Comparison of ENCODE assay signal across 10 mouse cellular contexts in genomic region chr1:179237989-179238388, GRCm38 (mm10).
DNase-seq lines count a peak whose midpoint lies in the region; ATAC-seq lines count a peak whose summit lies in the region.
"Had no signal": no experiment of that assay in that cellular context is flagged by ENCODE, and none has a peak within 500 bp of the region (broad histone marks: within the 10 kb centered on the region; RNA-seq: fewer than 3 reads in every experiment).

No protein-coding gene starts in this region.

- H3K27me3 ChIP-seq in kidney, embryonic 14.5 days (ENCODE audit: control insufficient read depth, insufficient read depth, low read length), result no peaks in the 10 kb centered on the region
- no peaks in the 10 kb centered on the region for H3K27me3 ChIP-seq in embryonic facial prominence, embryonic 10.5 days (replicated peaks; ENCODE audit: low read depth, poor library complexity, severe bottlenecking)
- H3K27me3 ChIP-seq in hindbrain, embryonic 12.5 days, result no peaks in the 10 kb centered on the region
- H3K27me3 ChIP-seq: limb, embryonic 12.5 days had no signal

- peak; percentile 8 for DNase-seq in kidney, adult 18-20 months
- DNase-seq in 3T3-L1 (ENCODE audit: low read depth, low spot score) (peak; percentile 19), ES-CJ7 (ENCODE audit: low read depth, low spot score) (peak; percentile 55)
- DNase-seq in embryonic facial prominence, embryonic 10.5 days (ENCODE audit: low spot score), result peak; percentile 32
- DNase-seq in urinary bladder, postnatal 36 days (ENCODE audit: low spot score in 2 of 2), result no peak
- no peak for DNase-seq in frontal cortex, postnatal 14 days (ENCODE audit: low spot score in 2 of 2)
- DNase-seq: gastrocnemius, postnatal 36 days had no signal

- H3K9ac ChIP-seq in kidney, embryonic 14.5 days (ENCODE audit: low read depth, low read length), result no peak overlapping the region
- no peak overlapping the region for H3K9ac ChIP-seq in hindbrain, embryonic 12.5 days
- H3K9ac ChIP-seq: limb, embryonic 12.5 days had no signal

- no peaks in the 10 kb centered on the region for H3K9me3 ChIP-seq in kidney, embryonic 14.5 days (ENCODE audit: control insufficient read depth, low read length)
- no peaks in the 10 kb centered on the region for H3K9me3 ChIP-seq in embryonic facial prominence, embryonic 10.5 days
- no peaks in the 10 kb centered on the region for H3K9me3 ChIP-seq in hindbrain, embryonic 12.5 days (replicated peaks)
- H3K9me3 ChIP-seq: limb, embryonic 12.5 days had no signal

- no peak overlapping the region for H3K4me3 ChIP-seq in kidney, embryonic 14.5 days (ENCODE audit: low read length)
- H3K4me3 ChIP-seq in embryonic facial prominence, embryonic 10.5 days, result no peak overlapping the region
- no peak overlapping the region for H3K4me3 ChIP-seq in hindbrain, embryonic 12.5 days
- H3K4me3 ChIP-seq: limb, embryonic 12.5 days had no signal

- no peaks in the 10 kb centered on the region for H3K36me3 ChIP-seq in kidney, embryonic 14.5 days (ENCODE audit: control insufficient read depth, insufficient read depth, low read length)
- H3K36me3 ChIP-seq in embryonic facial prominence, embryonic 10.5 days (replicated peaks), result no peaks in the 10 kb centered on the region
- no peaks in the 10 kb centered on the region for H3K36me3 ChIP-seq in hindbrain, embryonic 12.5 days
- H3K36me3 ChIP-seq: limb, embryonic 12.5 days had no signal

- H3K4me2 ChIP-seq in kidney, embryonic 14.5 days (replicated peaks; ENCODE audit: low read depth, low read length), result no peak overlapping the region
- no peak overlapping the region for H3K4me2 ChIP-seq in hindbrain, embryonic 12.5 days (replicated peaks)
- H3K4me2 ChIP-seq: limb, embryonic 12.5 days had no signal

- WGBS in kidney, embryonic 14.5 days, result 49% methylated on average over 7 of the region's 7 CpGs
- WGBS in embryonic facial prominence, embryonic 10.5 days, result 42% methylated on average over 7 of the region's 7 CpGs
- 40% methylated on average over 7 of the region's 7 CpGs for WGBS in hindbrain, embryonic 12.5 days

- no peak overlapping the region for H3K27ac ChIP-seq in kidney, embryonic 14.5 days (ENCODE audit: low read depth, low read length)
- no peak overlapping the region for H3K27ac ChIP-seq in embryonic facial prominence, embryonic 10.5 days (replicated peaks)
- no peak overlapping the region for H3K27ac ChIP-seq in hindbrain, embryonic 12.5 days
- H3K27ac ChIP-seq: limb, embryonic 12.5 days had no signal

- peaks cover 10% of the 10 kb centered on the region; the same call in 1 of the 2 replicates for H3K4me1 ChIP-seq in kidney, embryonic 14.5 days (ENCODE audit: control insufficient read depth, insufficient read depth, low read length)
- peaks cover 9% of the 10 kb centered on the region for H3K4me1 ChIP-seq in embryonic facial prominence, embryonic 10.5 days
- H3K4me1 ChIP-seq in hindbrain, embryonic 12.5 days, result peaks cover under 1% of the 10 kb centered on the region; the same call in 1 of the 2 replicates

- no peak for ATAC-seq in kidney, embryonic 14.5 days (ENCODE audit: low FRiP score, low TSS enrichment)
- no peak for ATAC-seq in hindbrain, embryonic 12.5 days (ENCODE audit: low FRiP score)

Comparison
In these comparisons a context has a peak if more than half of its experiments do, and no peak if none do; other contexts are left out.
1. DNase-seq: peak in kidney, adult 18-20 months (single experiment), 3T3-L1 (single experiment), ES-CJ7 (single experiment) and embryonic facial prominence, embryonic 10.5 days (single experiment); none in urinary bladder, postnatal 36 days (0 of 2) and frontal cortex, postnatal 14 days (0 of 2).